Mouse (Mus musculus): ENCODE results near the gene Mxi1. TPM values are rescaled to one million over a fixed set of nuclear protein-coding genes. Genes with fewer than 3 reads are reported as not detected.

Mxi1 gene
- polyA plus RNA-seq, 1 experiment from 2014 or later, result 33.1 TPM

- H3K27ac ChIP-seq (ENCODE audit: low read depth, low read length), result peak overlapping the region; percentile 98
- no peaks in the 10 kb centered on the region for H3K9me3 ChIP-seq (replicated peaks; ENCODE audit: control insufficient read depth, low read length)
- peaks cover 9% of the 10 kb centered on the region for H3K4me1 ChIP-seq (ENCODE audit: control insufficient read depth, insufficient read depth, low read length)
- no peaks in the 10 kb centered on the region for H3K27me3 ChIP-seq (ENCODE audit: control insufficient read depth, insufficient read depth, low read length)
- H3K9ac ChIP-seq (ENCODE audit: low read depth, low read length), result peak overlapping the region; percentile 96
- H3K4me3 ChIP-seq (ENCODE audit: low read depth, low read length), result peak overlapping the region; percentile 90
- no peak for ATAC-seq (replicated peaks; ENCODE audit: insufficient number of reproducible peaks, low FRiP score, low TSS enrichment)
- under 1% methylated on average over 43 of the region's 48 CpGs for WGBS (ENCODE audit: insufficient replicate concordance)
- H3K36me3 ChIP-seq (ENCODE audit: control insufficient read depth, insufficient read depth, low read length), result no peaks in the 10 kb centered on the region
- H3K4me2 ChIP-seq, result peak overlapping the region; percentile 95
Measured at GRCm38 (mm10) chr19:53310771-53311523, 629 bp downstream of the Mxi1 start.

- no peaks in the 10 kb centered on the region for H3K36me3 ChIP-seq (ENCODE audit: control insufficient read depth, insufficient read depth, low read length)
- under 1% methylated on average over 37 of the region's 37 CpGs for WGBS (ENCODE audit: insufficient replicate concordance)
Measured at GRCm38 (mm10) chr19:53311524-53312335, 1.4 kb downstream of the Mxi1 start.

GRCm38 (mm10) chr19:53312336-53312871 is 2.1 kb downstream of the Mxi1 start:
- Histone ChIP-seq H3K4me3 (ENCODE audit: low read depth, low read length) (peak overlapping the region; percentile 90), H3K4me1 (ENCODE audit: control insufficient read depth, insufficient read depth, low read length) (peaks cover 9% of the 10 kb centered on the region), H3K4me2 (peak overlapping the region; percentile 95), H3K27ac (ENCODE audit: low read depth, low read length) (peak overlapping the region; percentile 98), H3K9ac (ENCODE audit: low read depth, low read length) (peak overlapping the region; percentile 96), H3K36me3 (ENCODE audit: control insufficient read depth, insufficient read depth, low read length) (no peaks in the 10 kb centered on the region), H3K9me3 (replicated peaks; ENCODE audit: control insufficient read depth, low read length) (no peaks in the 10 kb centered on the region), H3K27me3 (ENCODE audit: control insufficient read depth, insufficient read depth, low read length) (no peaks in the 10 kb centered on the region)
- WGBS (ENCODE audit: insufficient replicate concordance), result under 1% methylated on average over 21 of the region's 26 CpGs
- ATAC-seq (replicated peaks; ENCODE audit: insufficient number of reproducible peaks, low FRiP score, low TSS enrichment), result no peak

More at GRCm38 (mm10) chr19:53311524-53312335, 1.4 kb downstream of the Mxi1 start:
- Histone ChIP-seq H3K9me3 (replicated peaks; ENCODE audit: control insufficient read depth, low read length) (no peaks in the 10 kb centered on the region), H3K27me3 (ENCODE audit: control insufficient read depth, insufficient read depth, low read length) (no peaks in the 10 kb centered on the region), H3K4me2 (peak overlapping the region; percentile 95), H3K4me3 (ENCODE audit: low read depth, low read length) (peak overlapping the region; percentile 90), H3K9ac (ENCODE audit: low read depth, low read length) (peak overlapping the region; percentile 96), H3K4me1 (ENCODE audit: control insufficient read depth, insufficient read depth, low read length) (peaks cover 9% of the 10 kb centered on the region), H3K27ac (ENCODE audit: low read depth, low read length) (peak overlapping the region; percentile 98)
- no peak for ATAC-seq (replicated peaks; ENCODE audit: insufficient number of reproducible peaks, low FRiP score, low TSS enrichment)

- no peaks in the 10 kb centered on the region for H3K27me3 ChIP-seq (ENCODE audit: control insufficient read depth, insufficient read depth, low read length)
- H3K36me3 ChIP-seq (ENCODE audit: control insufficient read depth, insufficient read depth, low read length), result no peaks in the 10 kb centered on the region
- peak overlapping the region; percentile 96 for H3K9ac ChIP-seq (ENCODE audit: low read depth, low read length)
- H3K9me3 ChIP-seq (replicated peaks; ENCODE audit: control insufficient read depth, low read length), result no peaks in the 10 kb centered on the region
- WGBS (ENCODE audit: insufficient replicate concordance), result under 1% methylated on average over 63 of the region's 63 CpGs
- H3K4me1 ChIP-seq (ENCODE audit: control insufficient read depth, insufficient read depth, low read length), result peaks cover 13% of the 10 kb centered on the region
- peak overlapping the region; percentile 90 for H3K4me3 ChIP-seq (ENCODE audit: low read depth, low read length)
- peak overlapping the region; percentile 95 for H3K4me2 ChIP-seq
- H3K27ac ChIP-seq (ENCODE audit: low read depth, low read length), result peak overlapping the region; percentile 98
- peak; percentile 36 for ATAC-seq (replicated peaks; ENCODE audit: insufficient number of reproducible peaks, low FRiP score, low TSS enrichment)
Measured at GRCm38 (mm10) chr19:53312951-53313683, 2.8 kb downstream of the Mxi1 start.

- H3K27ac ChIP-seq (ENCODE audit: low read depth, low read length), result peak overlapping the region; percentile 98
- H3K36me3 ChIP-seq (ENCODE audit: control insufficient read depth, insufficient read depth, low read length), result no peaks in the 10 kb centered on the region
- ATAC-seq (replicated peaks; ENCODE audit: insufficient number of reproducible peaks, low FRiP score, low TSS enrichment), result peak; percentile 84
- peak overlapping the region; percentile 95 for H3K4me2 ChIP-seq
- under 1% methylated on average over 52 of the region's 52 CpGs for WGBS (ENCODE audit: insufficient replicate concordance)
- peak overlapping the region; percentile 96 for H3K9ac ChIP-seq (ENCODE audit: low read depth, low read length)
- H3K4me3 ChIP-seq (ENCODE audit: low read depth, low read length), result peak overlapping the region; percentile 90
- no peaks in the 10 kb centered on the region for H3K27me3 ChIP-seq (ENCODE audit: control insufficient read depth, insufficient read depth, low read length)
- H3K4me1 ChIP-seq (ENCODE audit: control insufficient read depth, insufficient read depth, low read length), result peaks cover 17% of the 10 kb centered on the region
- H3K9me3 ChIP-seq (replicated peaks; ENCODE audit: control insufficient read depth, low read length), result no peaks in the 10 kb centered on the region
Measured at GRCm38 (mm10) chr19:53313684-53314443, 3.5 kb downstream of the Mxi1 start.

GRCm38 (mm10) chr19:53314530-53315208 is 4.4 kb downstream of the Mxi1 start:
- no peak for ATAC-seq (replicated peaks; ENCODE audit: insufficient number of reproducible peaks, low FRiP score, low TSS enrichment)
- Histone ChIP-seq H3K36me3 (ENCODE audit: control insufficient read depth, insufficient read depth, low read length) (no peaks in the 10 kb centered on the region), H3K27ac (ENCODE audit: low read depth, low read length) (peak overlapping the region; percentile 98), H3K9ac (ENCODE audit: low read depth, low read length) (0 out of 2 replicates have a peak overlapping the region, but pooled peaks have one; percentile 54), H3K4me3 (ENCODE audit: low read depth, low read length) (peak overlapping the region; percentile 90), H3K4me1 (ENCODE audit: control insufficient read depth, insufficient read depth, low read length) (peaks cover 17% of the 10 kb centered on the region), H3K9me3 (replicated peaks; ENCODE audit: control insufficient read depth, low read length) (no peaks in the 10 kb centered on the region), H3K4me2 (peak overlapping the region; percentile 95), H3K27me3 (ENCODE audit: control insufficient read depth, insufficient read depth, low read length) (no peaks in the 10 kb centered on the region)
- WGBS (ENCODE audit: insufficient replicate concordance), result 43% methylated on average over 16 of the region's 16 CpGs

GRCm38 (mm10) chr19:53315209-53315654 is 4.9 kb downstream of the Mxi1 start:
- Histone ChIP-seq H3K9me3 (replicated peaks; ENCODE audit: control insufficient read depth, low read length) (no peaks in the 10 kb centered on the region), H3K4me2 (no peak overlapping the region), H3K4me3 (ENCODE audit: low read depth, low read length) (peak overlapping the region; percentile 90; the same call in 1 of the 2 replicates), H3K27me3 (ENCODE audit: control insufficient read depth, insufficient read depth, low read length) (no peaks in the 10 kb centered on the region), H3K4me1 (ENCODE audit: control insufficient read depth, insufficient read depth, low read length) (peaks cover 17% of the 10 kb centered on the region), H3K36me3 (ENCODE audit: control insufficient read depth, insufficient read depth, low read length) (no peaks in the 10 kb centered on the region), H3K27ac (ENCODE audit: low read depth, low read length) (peak overlapping the region; percentile 98; the same call in 1 of the 2 replicates), H3K9ac (ENCODE audit: low read depth, low read length) (no peak overlapping the region)
- no peak for ATAC-seq (replicated peaks; ENCODE audit: insufficient number of reproducible peaks, low FRiP score, low TSS enrichment)
- 80% methylated on average over 7 of the region's 7 CpGs for WGBS (ENCODE audit: insufficient replicate concordance)

Data from heart, embryonic 11.5 days (tissue).